Mouse (Mus musculus): ENCODE results near the gene Stam. TPM values are rescaled to one million over a fixed set of nuclear protein-coding genes. Genes with fewer than 3 reads are reported as not detected.
"Not testable (repeated sequence)": the region's sequence is repeated elsewhere in the genome, so short reads cannot be mapped to it uniquely, and the experiment has no call there.

Gene Stam
- polyA plus RNA-seq, 1 experiment from 2014 or later = 72.6 TPM

DNA sequence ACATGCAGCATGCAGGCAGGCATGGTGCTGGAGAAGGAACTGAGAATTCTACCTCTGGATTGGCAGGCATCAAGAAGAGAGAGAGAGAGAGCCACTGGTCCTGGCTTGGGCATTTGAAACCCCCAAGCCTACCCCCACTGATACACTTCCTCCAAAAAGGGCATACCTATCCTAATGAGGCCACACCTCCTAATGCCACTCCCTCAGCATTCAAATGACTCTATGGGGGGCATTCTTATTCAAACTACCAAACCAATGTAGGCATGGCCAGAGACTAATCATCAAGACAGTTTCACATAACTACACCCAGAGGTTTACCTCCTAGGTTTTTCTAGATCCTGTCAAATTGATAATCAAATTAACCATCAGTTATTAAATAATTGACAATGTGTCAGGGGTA is 93.8 kb downstream of the Stam start:
- Histone ChIP-seq H3K27ac (no peak overlapping the region), H3K4me1 (0 out of 2 replicates have a peak, but pooled peaks cover 3% of the 10 kb centered on the region), H3K27me3 (ENCODE audit: insufficient read depth, poor library complexity, severe bottlenecking) (no peaks in the 10 kb centered on the region), H3K4me3 (no peak overlapping the region), H3K36me3 (no peaks in the 10 kb centered on the region), H3K9me3 (no peaks in the 10 kb centered on the region)
- no peak for DNase-seq (ENCODE audit: low spot score)

GRCm38 (mm10) chr2:14174334-14174733 is 100.4 kb downstream of the Stam start, which contains the start of gene Tmem236:
Gene Tmem236 (plus strand): TSS chr2:14174523.
- no peaks in the 10 kb centered on the region for H3K36me3 ChIP-seq
- H3K27ac ChIP-seq = no peak within 1 kb of the TSS
- no peaks in the 10 kb centered on the region for H3K9me3 ChIP-seq
- no peak for DNase-seq (ENCODE audit: low spot score)
- no peaks in the 10 kb centered on the region for H3K27me3 ChIP-seq (ENCODE audit: insufficient read depth, poor library complexity, severe bottlenecking)
- H3K4me1 ChIP-seq = no peaks in the 10 kb centered on the region
- H3K4me3 ChIP-seq = no peak within 1 kb of the TSS
- 81% methylated on average over 3 of the region's 3 CpGs for WGBS

DNA sequence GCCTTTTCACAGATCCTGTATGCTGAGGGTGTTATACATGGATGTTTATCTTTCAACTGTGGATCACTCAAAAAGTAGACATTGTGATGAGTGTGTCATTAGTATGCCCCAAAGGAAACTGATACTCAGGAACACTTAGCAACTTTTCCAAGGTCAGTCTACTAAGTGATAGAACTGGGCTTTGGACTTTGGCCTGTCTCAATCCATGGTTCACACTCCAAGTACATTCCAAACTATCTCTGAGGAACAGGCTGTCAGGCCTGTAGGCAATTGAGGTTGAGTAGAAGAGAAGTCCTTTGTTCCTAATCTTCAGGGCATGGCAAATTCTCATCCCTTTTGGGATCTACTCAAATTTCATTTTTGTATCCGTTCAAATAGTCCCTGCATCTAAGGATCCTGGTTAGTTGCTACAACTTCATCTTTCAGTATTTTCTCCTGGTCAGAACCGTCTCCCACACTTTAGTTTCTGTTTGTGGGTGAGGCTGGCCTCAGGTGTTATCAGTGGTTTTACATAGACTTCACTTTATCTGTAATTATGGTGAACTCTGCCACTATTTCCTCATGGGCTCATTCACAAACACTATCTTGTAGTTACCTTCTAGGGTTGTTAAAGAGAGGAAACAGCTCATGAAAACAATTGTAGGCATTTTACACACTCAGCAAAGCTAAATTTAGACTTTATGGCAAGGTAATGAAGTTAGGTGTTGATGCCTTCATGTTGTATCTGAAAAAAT is 102.7 kb downstream of the Stam start:
- H3K27ac ChIP-seq = no peak overlapping the region
- H3K4me3 ChIP-seq = no peak overlapping the region
- no peaks in the 10 kb centered on the region for H3K36me3 ChIP-seq
- no peaks in the 10 kb centered on the region for H3K9me3 ChIP-seq
- WGBS = 75% methylated on average over 2 of the region's 2 CpGs
- H3K4me1 ChIP-seq = no peaks in the 10 kb centered on the region
- no peak for DNase-seq (ENCODE audit: low spot score)
- H3K27me3 ChIP-seq (ENCODE audit: insufficient read depth, poor library complexity, severe bottlenecking) = no peaks in the 10 kb centered on the region

DNA sequence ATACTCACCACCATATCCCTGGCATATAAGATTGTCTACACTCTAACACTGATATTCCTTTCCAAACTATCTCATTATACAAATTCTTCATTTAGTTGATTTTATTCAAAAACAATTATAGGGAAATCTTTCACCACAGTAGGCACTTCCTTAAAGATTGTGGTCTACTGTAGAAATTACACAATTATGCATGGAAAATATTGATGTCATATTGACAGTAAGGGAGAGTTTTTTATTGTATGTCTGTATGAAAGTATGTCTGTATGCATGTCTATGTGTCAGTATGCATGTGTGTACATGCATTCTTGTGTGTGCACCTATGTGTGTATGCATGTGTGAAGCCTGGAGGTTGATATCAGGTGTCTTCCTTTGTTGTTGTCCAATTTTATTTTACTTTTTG is 110.5 kb downstream of the Stam start:
- DNase-seq (ENCODE audit: low spot score) = no peak
- H3K9me3 ChIP-seq = no peaks in the 10 kb centered on the region
- H3K27me3 ChIP-seq (ENCODE audit: insufficient read depth, poor library complexity, severe bottlenecking) = no peaks in the 10 kb centered on the region
- no peak overlapping the region for H3K27ac ChIP-seq
- no peaks in the 10 kb centered on the region for H3K4me1 ChIP-seq
- H3K36me3 ChIP-seq = no peaks in the 10 kb centered on the region
- H3K4me3 ChIP-seq = no peak overlapping the region

DNA sequence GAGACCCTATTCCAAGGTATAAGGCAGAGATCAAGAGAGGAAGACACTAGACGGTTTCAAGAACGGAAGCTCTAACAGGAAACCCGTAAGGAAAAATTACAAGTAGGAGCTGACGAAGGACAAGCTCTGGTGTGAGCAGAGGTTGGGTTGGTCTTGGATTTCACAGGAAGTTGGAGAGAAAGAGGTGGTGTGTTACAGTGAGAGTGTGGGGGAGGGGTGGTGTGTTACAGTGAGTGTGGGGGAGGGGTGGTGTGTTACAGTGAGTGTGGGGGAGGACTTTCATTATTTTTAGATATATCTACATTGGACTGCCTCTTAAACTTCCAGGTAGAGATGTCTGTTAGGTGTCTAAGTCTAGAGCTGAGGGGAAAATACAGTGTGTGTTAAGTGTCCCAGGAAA is 116.8 kb downstream of the Stam start:
- no peaks in the 10 kb centered on the region for H3K4me1 ChIP-seq
- H3K27me3 ChIP-seq (ENCODE audit: insufficient read depth, poor library complexity, severe bottlenecking) = no peaks in the 10 kb centered on the region
- no peak for DNase-seq (ENCODE audit: low spot score)
- H3K4me3 ChIP-seq = no peak overlapping the region
- no peaks in the 10 kb centered on the region for H3K36me3 ChIP-seq
- 60% methylated on average over 4 of the region's 4 CpGs for WGBS
- no peaks in the 10 kb centered on the region for H3K9me3 ChIP-seq
- no peak overlapping the region for H3K27ac ChIP-seq

DNA sequence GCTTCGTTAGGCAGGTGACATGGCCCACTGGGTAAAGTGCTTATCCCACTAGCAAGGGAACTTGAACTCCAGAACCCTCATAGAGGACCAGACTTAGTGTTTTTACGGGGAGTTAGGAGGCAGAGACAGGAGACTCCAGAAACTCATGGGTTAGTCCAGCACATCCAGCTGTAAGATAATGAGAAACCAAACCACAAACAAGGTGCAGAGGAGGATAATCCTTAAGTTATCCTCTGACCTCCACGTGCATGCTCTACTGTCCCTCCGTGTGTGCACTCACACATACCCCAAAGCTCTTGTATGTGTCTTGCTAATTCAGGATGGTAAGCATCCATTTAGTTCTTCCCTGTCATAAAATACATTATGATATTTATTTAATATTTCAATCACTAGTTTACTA is 117.7 kb downstream of the Stam start:
- Histone ChIP-seq H3K4me3 (no peak overlapping the region), H3K9me3 (no peaks in the 10 kb centered on the region), H3K36me3 (no peaks in the 10 kb centered on the region), H3K27ac (no peak overlapping the region), H3K4me1 (no peaks in the 10 kb centered on the region), H3K27me3 (ENCODE audit: insufficient read depth, poor library complexity, severe bottlenecking) (no peaks in the 10 kb centered on the region)
- DNase-seq (ENCODE audit: low spot score) = no peak
- WGBS = 74% methylated on average over 4 of the region's 4 CpGs

GRCm38 (mm10) chr2:14192046-14192445 is 118.1 kb downstream of the Stam start:
- H3K36me3 ChIP-seq = no peaks in the 10 kb centered on the region
- H3K4me3 ChIP-seq = no peak overlapping the region
- no peaks in the 10 kb centered on the region for H3K9me3 ChIP-seq
- H3K4me1 ChIP-seq = no peaks in the 10 kb centered on the region
- H3K27me3 ChIP-seq (ENCODE audit: insufficient read depth, poor library complexity, severe bottlenecking) = no peaks in the 10 kb centered on the region
- H3K27ac ChIP-seq = no peak overlapping the region
- DNase-seq (ENCODE audit: low spot score) = no peak
- WGBS = 87% methylated on average over 6 of the region's 6 CpGs

- H3K9me3 ChIP-seq; H3K27me3 ChIP-seq (ENCODE audit: insufficient read depth, poor library complexity, severe bottlenecking); DNase-seq (ENCODE audit: low spot score); H3K4me3 ChIP-seq; H3K27ac ChIP-seq; H3K36me3 ChIP-seq; H3K4me1 ChIP-seq: not testable (repeated sequence)
- WGBS = 90% methylated on average over 1 of the region's 2 CpGs
Observed at GRCm38 (mm10) chr2:14198325-14198903, 124.5 kb downstream of the Stam start.

Other genes with a start within 250 kb of the Stam start
- 190 and 271 TPM in 2 replicates for gene Hacd1, start 18.0 kb upstream of the Stam start, polyA plus RNA-seq (2016; fragmentation: Nextera tagmentation; extraction: Ambion mirVana)
- 0.06 TPM in 1 of 2 replicates, not detected in the other for gene Tmem236, start 100.4 kb downstream of the Stam start, polyA plus RNA-seq (2016; fragmentation: Nextera tagmentation; extraction: Ambion mirVana)
- gene Mrc1, start 155.3 kb downstream of the Stam start, polyA plus RNA-seq (2016; fragmentation: Nextera tagmentation; extraction: Ambion mirVana) = 0.54 and 1.6 TPM in 2 replicates